Mouse (Mus musculus): Measurements from ENCODE around the gene Anln.

- TF ChIP-seq CTCF (IDR thresholded peaks at IDR 0.05; ENCODE audit: insufficient read depth, low read length) (no peak), POLR2A (IDR thresholded peaks at IDR 0.05; ENCODE audit: borderline replicate concordance, extremely low read depth, low read depth, low read length) (no peak)
Measured at GRCm38 (mm10) chr9:22376086-22376485, 12.9 kb downstream of the Anln start.

All from lung, adult 2 months (tissue).